Mouse (Mus musculus) embryo, embryonic 10.5 days (tissue): Measurements from ENCODE around the gene Pik3r2.

ENCODE experiments used
- DNase-seq: peaks from one replicate; pipeline ENCODE4 v3.0.0-alpha.2; 2015; ENCODE audit warnings: low spot score

Pik3r2 gene

GRCm38 (mm10) chr8:70756476-70757040, 20.0 kb downstream of the Pik3r2 start:
- no peak for DNase-seq

DNA sequence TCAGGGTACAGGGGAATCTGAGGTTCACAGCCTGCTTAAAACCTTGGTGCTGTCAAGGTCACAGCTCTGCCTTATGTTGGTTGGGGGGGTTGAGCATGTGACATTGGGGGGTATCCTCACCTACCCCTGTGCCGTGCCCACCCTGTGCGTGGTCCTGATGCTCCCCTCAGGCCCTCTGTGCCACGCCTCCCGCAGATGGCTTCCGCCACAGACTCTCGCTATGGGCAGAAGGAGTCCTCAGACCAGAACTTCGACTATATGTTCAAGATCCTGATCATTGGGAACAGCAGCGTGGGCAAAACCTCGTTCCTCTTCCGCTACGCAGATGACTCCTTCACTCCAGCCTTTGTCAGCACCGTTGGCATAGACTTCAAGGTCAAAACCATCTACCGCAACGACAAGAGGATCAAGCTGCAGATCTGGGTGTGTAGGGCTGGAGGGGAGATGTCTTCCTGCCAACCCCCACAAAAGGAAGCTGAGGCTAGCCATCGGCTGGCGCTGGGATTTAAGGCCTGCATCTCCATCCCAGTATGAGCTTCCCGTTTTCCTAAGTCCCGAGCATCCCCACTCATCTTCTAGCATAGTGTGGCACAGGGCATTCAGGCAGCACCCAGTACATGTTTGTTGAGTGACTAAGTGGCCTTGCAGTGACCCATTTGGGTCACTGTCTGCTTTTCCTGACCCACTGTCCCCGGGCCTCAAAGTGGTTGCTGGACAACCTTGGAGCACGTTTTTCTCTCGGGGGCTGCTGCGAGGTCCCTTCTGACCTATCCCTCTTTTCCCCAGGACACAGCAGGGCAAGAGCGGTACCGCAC, 20.6 kb downstream of the Pik3r2 start:
- DNase-seq, result no peak

DNA sequence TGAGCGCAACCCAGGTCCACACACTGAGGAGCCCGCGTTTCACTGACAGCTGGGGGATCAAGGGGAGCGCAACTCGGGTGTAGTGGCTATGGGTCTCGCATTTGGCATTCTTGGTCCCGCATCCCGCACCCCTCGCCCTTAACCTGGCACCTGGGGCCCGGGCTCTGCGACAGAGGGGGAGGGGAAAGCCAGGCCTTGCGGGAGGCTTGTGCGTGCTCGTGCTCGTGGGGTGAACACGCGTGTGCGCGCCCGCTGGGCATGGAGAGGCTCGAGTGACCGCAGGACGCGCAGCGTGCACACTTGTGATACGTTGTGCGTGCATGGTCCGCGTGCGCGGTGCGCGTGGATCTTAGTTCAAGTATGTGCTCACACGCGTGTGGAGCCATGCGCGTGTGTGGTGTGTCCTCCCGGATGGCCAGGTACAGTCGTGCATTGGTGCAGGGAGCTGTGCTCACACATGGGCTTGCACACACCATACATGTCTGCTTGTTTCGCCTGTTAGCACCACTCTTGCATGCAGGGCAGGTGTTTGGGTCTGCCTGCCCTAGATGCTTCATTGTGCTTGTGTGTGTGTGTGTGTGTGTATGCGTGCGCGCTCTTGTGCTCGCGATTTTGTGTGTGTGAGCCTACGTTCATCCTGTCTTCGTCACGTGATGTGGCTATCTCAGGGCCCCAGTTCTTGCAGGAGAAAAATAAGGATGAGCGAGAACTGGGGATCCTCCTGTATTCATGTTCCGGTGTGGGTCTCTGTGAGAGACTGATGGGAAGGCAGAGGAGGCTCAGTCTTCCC, 21.4 kb downstream of the Pik3r2 start:
- DNase-seq, result no peak

DNA sequence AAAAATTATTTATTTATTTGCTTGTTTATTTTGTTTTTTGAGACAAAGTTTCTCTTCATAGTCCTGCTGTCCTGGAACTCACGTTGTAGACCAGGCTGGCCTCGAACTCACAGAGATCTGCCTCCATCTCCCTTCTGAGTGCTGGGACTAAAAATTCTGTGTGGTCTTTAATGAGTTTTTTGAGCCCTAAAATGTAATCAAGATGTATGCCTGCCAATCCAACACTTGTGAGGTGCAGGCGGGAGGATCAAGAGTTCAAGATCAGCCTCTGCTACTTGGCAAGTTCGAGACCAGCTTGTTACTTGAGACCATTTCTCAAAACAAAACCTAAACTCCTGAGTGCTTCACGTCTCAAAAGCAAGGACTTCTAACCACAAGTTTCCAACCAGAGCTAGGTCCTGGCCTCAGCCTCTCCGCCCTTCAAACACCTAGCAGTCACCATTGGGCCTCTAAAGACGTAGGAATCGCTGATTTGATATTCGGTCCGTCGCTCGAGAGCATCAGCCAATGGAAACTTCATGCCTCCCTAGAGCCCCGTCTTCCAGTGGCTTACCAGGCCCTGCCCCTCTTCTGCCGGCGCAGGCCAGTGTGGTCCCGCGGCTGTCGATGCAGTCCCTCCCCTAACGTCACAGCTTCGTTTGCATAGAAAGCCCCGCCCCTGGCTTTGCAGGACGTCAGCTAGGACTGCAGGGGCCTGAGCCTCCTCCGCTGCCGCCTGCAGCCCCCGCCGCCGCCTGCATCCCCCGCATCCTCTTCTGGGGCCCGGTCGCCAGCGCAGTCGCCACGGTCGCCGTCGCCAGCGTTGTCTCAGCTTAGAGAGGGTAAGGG, 22.3 kb downstream of the Pik3r2 start, which contains the start of gene Rab3a:
Gene Rab3a, plus strand, starts transcription at position 637 of the 828 bp plus-strand sequence.
- DNase-seq, result peak; percentile 99

GRCm38 (mm10) chr8:70753151-70753550, 23.4 kb downstream of the Pik3r2 start:
- peak; percentile 35 for DNase-seq

DNA sequence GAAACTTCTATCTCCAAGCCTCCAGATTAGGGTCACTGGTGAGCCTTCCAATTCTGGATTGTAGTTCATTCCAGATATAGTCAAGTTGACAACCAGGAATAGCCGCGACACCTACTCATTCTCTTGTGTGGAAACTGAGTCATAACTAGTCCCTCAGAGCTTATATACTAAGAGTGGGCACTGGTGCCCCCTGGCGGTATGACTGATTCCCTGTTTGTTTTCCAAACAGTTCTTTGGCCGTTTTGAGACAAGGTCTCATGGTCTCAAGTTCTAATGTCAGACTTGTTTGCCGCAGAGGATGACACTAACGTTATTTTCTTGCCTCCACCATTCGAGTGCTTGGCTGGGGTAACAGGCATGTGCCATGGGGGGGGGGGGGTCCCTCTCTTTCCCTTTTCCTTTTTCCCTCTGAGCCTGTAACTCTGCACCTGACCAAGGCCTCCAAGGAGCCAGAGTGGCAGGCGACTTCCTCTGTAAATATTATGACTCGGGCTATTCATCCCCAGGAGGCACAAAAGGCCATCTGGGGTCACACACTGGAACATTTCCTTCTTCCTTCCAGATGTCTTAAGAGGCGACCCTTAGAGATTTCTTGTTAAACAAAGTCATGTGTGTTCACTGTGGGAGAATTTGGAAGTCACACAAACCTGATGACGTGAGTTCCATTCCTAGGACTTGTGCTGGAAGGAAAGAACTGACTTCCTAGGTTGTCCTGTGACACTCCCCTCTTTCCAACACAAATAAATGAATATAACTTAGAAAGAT, 24.3 kb downstream of the Pik3r2 start:
- DNase-seq, result peak; percentile 87

GRCm38 (mm10) chr8:70750128-70750680, 26.3 kb downstream of the Pik3r2 start:
- no peak for DNase-seq

DNA sequence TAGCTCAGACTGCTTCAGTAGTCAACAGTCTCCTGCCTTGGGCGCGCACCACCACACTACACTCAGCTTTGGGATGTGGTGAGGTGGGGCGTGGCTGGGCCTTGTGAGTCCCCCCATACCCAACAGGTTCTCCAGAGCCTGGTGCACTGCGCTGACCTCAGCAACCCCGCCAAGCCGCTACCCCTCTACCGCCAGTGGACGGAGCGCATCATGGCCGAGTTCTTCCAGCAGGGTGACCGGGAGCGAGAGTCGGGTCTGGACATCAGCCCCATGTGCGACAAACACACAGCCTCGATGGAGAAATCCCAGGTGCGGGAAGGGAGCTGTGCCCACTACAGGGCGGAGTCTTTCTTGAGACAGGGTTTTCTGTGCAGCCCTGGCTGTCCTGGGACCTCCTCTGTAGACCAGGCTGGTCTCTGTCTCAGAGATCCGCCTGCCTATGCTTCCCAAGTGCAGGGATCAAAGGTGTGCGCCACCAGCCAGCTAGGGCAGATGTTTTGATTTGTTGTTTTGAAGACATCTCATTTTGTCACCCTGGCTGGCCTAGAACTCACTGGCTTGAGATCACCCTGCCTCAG, 27.3 kb downstream of the Pik3r2 start:
- no peak for DNase-seq

- DNase-seq, result no peak
Observed at GRCm38 (mm10) chr8:70748246-70749096, 28.0 kb downstream of the Pik3r2 start.

- DNase-seq, result no peak
Observed at GRCm38 (mm10) chr8:70747211-70747890, 29.2 kb downstream of the Pik3r2 start.

DNA sequence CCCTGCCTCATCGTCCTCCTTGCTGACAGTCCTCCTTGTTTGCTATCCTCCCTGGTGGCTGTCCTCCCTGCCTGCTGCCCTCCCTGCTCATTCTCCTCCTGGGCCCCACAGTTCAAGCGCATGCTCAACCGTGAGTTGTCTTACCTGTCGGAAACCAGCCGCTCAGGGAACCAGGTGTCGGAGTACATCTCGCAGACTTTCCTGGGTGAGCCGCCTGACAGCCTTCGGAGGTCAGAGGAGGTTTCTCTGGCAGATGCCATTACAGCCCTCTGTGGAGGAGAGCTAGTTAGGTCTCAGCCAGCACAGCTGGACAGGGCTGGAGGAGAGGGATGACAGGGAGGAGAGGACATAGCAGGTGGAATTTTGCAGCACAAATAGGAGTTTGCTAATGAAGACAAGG, 29.8 kb downstream of the Pik3r2 start:
- no peak for DNase-seq

- no peak for DNase-seq
Observed at GRCm38 (mm10) chr8:70745691-70746220, 30.8 kb downstream of the Pik3r2 start.

- no peak for DNase-seq
Observed at GRCm38 (mm10) chr8:70744806-70745205, 31.7 kb downstream of the Pik3r2 start.

- peak; percentile 69 for DNase-seq
Observed at GRCm38 (mm10) chr8:70743656-70744590, 32.6 kb downstream of the Pik3r2 start.

DNA sequence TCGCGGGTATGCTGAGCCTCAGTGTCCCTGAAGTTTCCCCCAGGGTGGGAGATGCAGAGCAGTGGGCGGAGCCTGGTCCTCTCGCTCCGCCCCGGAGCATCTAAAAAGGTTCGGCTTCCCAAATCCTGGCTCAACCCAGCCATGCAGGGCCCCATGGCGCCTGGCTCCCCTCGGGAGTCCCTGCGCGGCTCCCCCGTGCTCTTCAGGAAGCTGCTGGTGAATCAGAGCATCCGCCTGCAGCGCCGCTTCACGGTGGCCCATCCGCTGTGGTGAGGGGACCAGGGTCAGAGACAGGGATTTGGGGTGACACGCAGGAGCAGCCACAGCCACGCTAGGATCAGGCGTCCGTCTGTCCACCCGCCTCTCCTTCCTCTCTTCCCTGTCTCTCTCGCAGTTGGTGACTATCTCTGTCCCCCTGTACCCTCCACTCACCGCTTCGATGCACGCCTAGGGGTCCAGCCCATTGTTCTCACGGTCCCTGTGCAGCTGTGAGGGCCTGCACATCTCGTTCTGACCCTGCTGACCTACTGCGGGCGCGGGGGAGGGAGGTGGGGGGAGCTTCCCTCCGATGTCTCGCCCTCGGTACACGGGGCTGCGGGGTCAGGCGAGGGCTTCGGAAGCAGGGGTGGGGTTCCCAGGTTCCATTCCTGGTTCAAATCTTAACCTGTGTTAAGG, 33.4 kb downstream of the Pik3r2 start:
- peak; percentile 29 for DNase-seq

GRCm38 (mm10) chr8:70742176-70742575, 34.3 kb downstream of the Pik3r2 start:
- no peak for DNase-seq

DNA sequence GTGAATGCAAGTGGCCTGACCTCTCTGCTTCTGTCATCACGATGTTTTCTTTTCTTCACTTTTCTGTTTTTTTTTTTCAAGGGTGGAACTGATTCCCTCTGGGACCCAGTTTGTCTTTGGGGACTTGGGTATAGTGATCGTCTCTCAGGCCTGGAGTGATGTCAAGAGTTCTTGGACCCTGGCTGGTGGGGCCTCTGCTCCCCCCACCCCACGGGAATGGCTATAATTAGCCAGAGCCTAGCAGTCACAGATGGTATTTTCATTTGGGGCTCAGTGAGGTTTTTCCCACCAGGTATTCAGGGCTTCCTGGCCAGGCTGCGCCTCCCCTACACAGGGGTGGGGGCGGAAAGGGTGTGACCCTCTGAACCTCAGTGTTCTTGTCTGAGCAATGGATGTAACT, 34.9 kb downstream of the Pik3r2 start:
- DNase-seq, result no peak
